Mouse (Mus musculus) liver, embryonic 14.5 days (tissue): Measurements from ENCODE around the gene Gm1673.

Experiments
- CTCF ChIP-seq: IDR thresholded peaks from 2 replicates; pipeline ENCODE4 v1.5.1; 2016; ENCODE audit warnings: antibody characterized with exemption, low read depth, control low read depth
- EP300 ChIP-seq: IDR thresholded peaks from 2 replicates; pipeline ENCODE4 v1.6.1; 2016; ENCODE audit warnings: antibody characterized with exemption, low read depth

GRCm38 (mm10) chr5:33996694-33997045, 13.4 kb downstream of the Gm1673 start:
- TF ChIP-seq CTCF (no peak), EP300 (no peak)
